Mouse (Mus musculus) E14TG2a.4 (cell line): Measurements from ENCODE around the gene 9630041A04Rik.

ENCODE experiments used
- H3K27me3 ChIP-seq: 2 replicates; pipeline ENCODE4 v1.6.1; 2014; ENCODE audit warnings: low read length, control low read depth; ENCODE audit not compliant: insufficient read depth
- H3K36me3 ChIP-seq: 2 replicates; pipeline ENCODE4 v1.6.1; 2014; ENCODE audit warnings: low read length, control low read depth; ENCODE audit not compliant: insufficient read depth
- H3K4me1 ChIP-seq: replicated peaks from 2 replicates; pipeline ENCODE4 v1.6.1; 2014; ENCODE audit warnings: low read depth, low read length, control low read depth
- H3K4me3 ChIP-seq: replicated peaks from 2 replicates; pipeline ENCODE4 v1.5.1; 2014; ENCODE audit warnings: mild to moderate bottlenecking, low read length
- H3K9me3 ChIP-seq: 2 replicates; pipeline ENCODE4 v1.6.1; 2014; ENCODE audit warnings: low read length, control low read depth
- CTCF ChIP-seq: conservative IDR thresholded peaks from 2 replicates; pipeline ENCODE4 v1.5.1; 2014; ENCODE audit warnings: low read length
- NANOG ChIP-seq: IDR thresholded peaks from 2 replicates; pipeline ENCODE4 v1.6.1; 2014; ENCODE audit warnings: borderline replicate concordance, low read length, mixed read lengths
- POU5F1 ChIP-seq: IDR thresholded peaks from 2 replicates; pipeline ENCODE4 v1.6.1; 2014; ENCODE audit warnings: low read length, borderline replicate concordance

The 9630041A04Rik gene

DNA sequence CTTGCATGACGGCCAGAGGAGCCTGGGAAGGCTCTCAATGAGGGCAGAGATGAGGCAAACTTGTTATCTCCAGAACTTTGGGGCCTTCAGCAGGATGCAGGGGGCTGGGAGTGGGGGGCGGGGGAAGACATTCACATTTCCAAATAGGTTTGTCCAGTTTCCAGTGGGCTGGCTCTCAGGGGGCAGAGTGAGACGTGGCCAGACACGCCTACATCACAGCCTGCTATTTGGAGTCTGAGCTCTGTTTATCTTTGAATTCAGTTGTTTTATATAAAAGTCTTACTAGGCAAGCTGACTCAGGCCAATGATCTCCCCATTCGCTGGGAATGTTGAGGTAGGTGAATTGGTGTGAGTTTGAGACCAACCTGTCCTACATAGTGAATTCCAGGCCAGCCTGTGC lies 1.5 kb downstream of the 9630041A04Rik start:
- no peaks in the 10 kb centered on the region for H3K4me1 ChIP-seq
- H3K4me3 ChIP-seq: no peak overlapping the region
- TF ChIP-seq NANOG (no peak), POU5F1 (no peak), CTCF (no peak)
- H3K9me3 ChIP-seq: peaks cover 4% of the 10 kb centered on the region
- H3K27me3 ChIP-seq: peaks cover 3% of the 10 kb centered on the region; the same call in 1 of the 2 replicates
- no peaks in the 10 kb centered on the region for H3K36me3 ChIP-seq

DNA sequence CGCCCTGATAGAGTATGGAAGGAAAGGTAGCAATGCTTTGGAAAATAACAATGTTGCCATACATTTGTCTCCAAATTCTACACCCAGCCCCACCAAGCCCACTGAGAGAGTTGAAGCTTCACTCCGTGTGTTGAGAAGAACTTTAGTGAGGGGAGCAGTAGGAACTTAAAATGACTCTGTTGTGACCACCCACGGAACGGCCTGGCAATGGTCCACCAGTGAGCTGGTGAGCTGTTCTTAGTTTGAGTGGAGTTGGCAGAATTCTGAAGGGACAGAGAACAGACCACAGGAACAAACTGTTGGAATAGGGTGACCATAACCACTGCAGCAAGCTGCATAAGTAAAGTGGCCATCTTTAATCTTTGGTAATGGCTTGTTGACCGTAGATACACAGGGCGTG lies 7.0 kb downstream of the 9630041A04Rik start:
- Histone ChIP-seq H3K9me3 (no peaks in the 10 kb centered on the region), H3K36me3 (no peaks in the 10 kb centered on the region), H3K4me1 (no peaks in the 10 kb centered on the region), H3K4me3 (no peak overlapping the region), H3K27me3 (peaks cover 3% of the 10 kb centered on the region; the same call in 1 of the 2 replicates)
- TF ChIP-seq NANOG (no peak), CTCF (no peak), POU5F1 (no peak)

DNA sequence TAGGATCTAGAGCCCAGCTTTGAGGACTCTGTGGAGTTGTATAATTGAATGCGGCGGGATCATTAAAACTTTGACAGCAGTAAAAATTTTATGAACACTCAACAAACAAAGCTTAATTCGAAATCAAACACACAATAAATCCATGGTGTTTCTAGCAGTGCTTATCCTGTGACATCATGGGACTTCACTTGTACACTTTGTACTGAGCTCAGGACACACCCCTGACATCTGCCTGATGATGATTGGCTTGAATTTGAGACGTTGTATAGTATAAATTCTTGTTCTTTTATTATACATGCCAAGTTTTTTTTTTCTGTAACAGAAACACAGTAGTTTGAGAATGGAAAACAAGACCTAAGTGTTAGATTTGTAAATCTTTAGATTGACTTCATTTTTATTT lies 8.4 kb downstream of the 9630041A04Rik start:
- Histone ChIP-seq H3K4me3 (no peak overlapping the region), H3K4me1 (no peaks in the 10 kb centered on the region), H3K36me3 (no peaks in the 10 kb centered on the region), H3K27me3 (no peaks in the 10 kb centered on the region), H3K9me3 (no peaks in the 10 kb centered on the region)
- TF ChIP-seq CTCF: no peak
- no peak for TF ChIP-seq NANOG
- no peak for TF ChIP-seq POU5F1

DNA sequence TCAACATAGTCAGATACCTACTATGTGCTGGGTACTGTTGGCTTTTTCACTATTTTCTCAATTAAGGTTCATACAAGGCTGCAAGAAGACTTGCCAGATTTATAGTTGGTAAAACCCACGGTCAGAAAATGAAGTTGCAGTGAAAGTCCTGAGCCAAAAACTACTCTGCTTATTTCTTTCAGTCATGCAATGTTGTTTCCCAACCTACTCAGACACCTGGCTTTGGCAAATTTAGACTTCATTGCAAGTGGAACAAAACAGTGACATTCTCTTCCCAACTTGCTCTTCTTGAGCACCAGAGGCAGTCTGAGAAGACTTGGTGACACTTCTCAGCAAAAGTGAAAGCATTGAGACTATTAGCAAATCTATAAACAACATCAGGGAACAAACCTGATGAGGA lies 13.7 kb downstream of the 9630041A04Rik start:
- Histone ChIP-seq H3K4me1 (no peaks in the 10 kb centered on the region), H3K9me3 (no peaks in the 10 kb centered on the region), H3K27me3 (no peaks in the 10 kb centered on the region), H3K4me3 (no peak overlapping the region), H3K36me3 (no peaks in the 10 kb centered on the region)
- TF ChIP-seq POU5F1 (no peak), CTCF (no peak), NANOG (no peak)

DNA sequence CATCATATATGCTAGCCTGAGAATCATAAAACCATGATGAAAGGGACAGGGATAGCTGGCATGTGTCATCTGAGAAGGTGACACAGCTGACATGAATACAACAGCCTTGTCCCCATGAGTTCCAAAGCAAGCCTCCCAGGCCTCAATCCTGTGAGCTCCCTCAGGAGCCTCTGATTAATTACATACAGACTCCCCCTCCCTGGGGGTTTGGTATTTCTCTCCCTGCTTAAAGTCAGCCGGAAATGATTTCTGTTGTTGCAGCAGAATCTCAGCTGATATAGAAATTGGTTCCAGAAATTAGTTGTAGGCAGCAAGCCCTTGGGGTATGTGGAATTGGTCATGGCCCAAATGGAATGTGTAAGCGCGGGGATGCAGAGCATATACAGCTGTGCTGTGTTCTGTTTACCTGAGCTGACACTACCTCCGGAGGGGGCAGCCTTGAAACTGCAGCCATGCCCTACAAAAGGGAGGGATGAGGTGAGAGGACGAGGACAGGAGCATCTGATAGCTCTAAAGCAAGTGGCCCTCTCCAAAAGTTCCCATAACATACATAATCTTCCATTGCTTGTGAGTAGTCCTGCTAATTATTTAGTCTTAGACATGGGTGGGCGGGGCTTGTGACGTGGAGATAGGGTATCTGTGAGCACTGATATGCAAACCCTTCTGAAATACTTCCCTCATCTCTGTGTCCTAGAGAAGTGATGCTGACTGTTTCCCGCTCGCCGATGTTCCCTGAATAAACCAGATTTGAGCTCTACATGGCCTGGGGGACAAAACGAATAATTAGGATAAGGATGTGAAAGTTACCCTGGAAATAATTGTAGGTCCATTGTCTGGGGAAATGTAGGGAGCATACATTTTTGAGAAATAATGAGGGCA lies 15.7 kb downstream of the 9630041A04Rik start:
- no peaks in the 10 kb centered on the region for H3K9me3 ChIP-seq
- H3K4me3 ChIP-seq: no peak overlapping the region
- no peaks in the 10 kb centered on the region for H3K27me3 ChIP-seq
- no peaks in the 10 kb centered on the region for H3K4me1 ChIP-seq
- TF ChIP-seq POU5F1: no peak
- TF ChIP-seq CTCF: no peak
- no peak for TF ChIP-seq NANOG
- H3K36me3 ChIP-seq: no peaks in the 10 kb centered on the region

DNA sequence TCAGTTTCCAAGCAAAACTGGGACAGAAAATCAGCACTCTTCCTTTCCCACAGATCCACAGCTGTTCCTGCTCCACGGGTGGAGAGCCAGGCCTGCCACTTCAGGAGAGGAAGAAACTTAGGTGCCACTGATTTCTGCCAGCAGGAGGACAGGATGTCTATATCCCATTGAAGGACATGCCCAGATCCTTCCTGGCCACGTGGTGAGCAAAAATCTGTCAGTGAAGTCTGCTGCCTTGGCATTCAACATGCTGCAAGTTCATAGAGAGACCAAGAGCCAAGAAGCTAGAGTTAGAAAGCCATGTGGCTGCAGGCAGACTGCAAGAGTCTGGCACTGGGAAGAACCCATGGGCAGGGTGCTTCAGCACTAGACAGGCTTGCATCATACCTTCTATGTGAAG lies 21.7 kb downstream of the 9630041A04Rik start:
- TF ChIP-seq NANOG: no peak
- no peak for TF ChIP-seq POU5F1
- no peak for TF ChIP-seq CTCF
- 0 out of 2 replicates have a peak, but pooled peaks cover 4% of the 10 kb centered on the region for H3K9me3 ChIP-seq
- H3K27me3 ChIP-seq: no peaks in the 10 kb centered on the region
- no peaks in the 10 kb centered on the region for H3K36me3 ChIP-seq
- no peaks in the 10 kb centered on the region for H3K4me1 ChIP-seq
- H3K4me3 ChIP-seq: no peak overlapping the region

DNA sequence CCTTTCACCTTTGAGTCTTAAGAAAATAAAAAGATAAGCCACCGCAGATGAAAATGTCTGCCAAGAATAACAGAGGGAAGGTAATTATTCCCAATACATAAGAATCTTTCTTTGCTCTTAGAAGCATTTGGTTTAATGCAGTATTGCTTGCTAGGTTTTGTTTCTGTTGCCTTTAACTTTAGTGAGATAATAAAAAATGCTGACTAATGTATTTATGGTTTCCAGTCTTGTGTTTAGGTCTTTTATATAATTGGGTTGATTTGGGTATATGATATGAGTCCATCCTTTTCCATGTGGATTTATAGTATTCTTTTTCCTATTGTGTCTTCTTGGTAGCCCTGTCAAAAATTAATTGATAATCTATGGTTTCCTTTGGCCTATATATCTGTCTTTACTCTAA lies 36.2 kb downstream of the 9630041A04Rik start:
- no peaks in the 10 kb centered on the region for H3K9me3 ChIP-seq
- no peaks in the 10 kb centered on the region for H3K27me3 ChIP-seq
- no peaks in the 10 kb centered on the region for H3K4me1 ChIP-seq
- TF ChIP-seq CTCF (no peak), NANOG (no peak), POU5F1 (no peak)
- H3K36me3 ChIP-seq: no peaks in the 10 kb centered on the region
- no peak overlapping the region for H3K4me3 ChIP-seq

DNA sequence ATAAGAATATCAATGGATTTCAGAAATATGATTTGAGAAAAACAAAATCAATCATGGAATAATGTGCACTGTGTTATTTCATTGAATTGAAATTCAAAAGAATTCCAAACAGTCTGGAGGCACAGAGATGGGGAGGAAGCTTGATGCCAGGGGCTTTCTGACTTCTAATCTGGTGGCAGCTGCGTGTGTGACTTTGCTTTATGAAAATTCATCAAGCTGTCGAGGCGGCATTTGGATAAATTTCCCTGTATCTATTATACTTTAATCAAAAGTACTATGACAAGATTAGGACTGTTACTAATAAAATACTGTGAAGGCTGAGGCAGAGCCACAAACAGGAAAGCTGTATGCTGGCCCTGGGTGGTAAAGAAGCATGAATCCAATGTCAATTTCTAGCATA lies 41.8 kb downstream of the 9630041A04Rik start:
- no peaks in the 10 kb centered on the region for H3K4me1 ChIP-seq
- no peaks in the 10 kb centered on the region for H3K36me3 ChIP-seq
- no peaks in the 10 kb centered on the region for H3K9me3 ChIP-seq
- no peak overlapping the region for H3K4me3 ChIP-seq
- H3K27me3 ChIP-seq: no peaks in the 10 kb centered on the region
- no peak for TF ChIP-seq CTCF
- no peak for TF ChIP-seq POU5F1
- no peak for TF ChIP-seq NANOG

DNA sequence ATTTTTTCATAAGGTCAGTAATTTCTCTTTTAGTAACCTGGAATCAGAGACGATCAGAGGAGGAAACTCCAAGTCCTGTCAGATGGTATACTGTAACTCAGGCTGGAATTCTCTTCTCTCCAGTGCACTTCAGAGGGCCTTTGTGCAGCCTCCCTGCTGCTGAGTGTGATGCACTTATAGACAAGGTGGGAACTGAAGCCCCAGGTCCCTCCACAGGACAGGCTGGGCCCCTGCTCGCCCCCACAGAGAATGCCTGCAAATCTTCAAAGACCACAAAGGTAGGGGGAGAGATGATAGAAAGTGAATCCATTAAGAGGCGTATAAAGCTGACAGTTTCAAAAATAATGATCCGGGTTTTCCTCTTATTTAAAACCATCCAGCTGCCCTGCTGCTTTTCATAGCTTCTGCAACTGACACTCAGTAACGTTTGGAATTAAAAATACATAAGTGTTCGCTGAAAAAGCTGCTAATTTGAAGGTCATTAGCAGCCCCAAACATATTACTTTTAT lies 46.2 kb downstream of the 9630041A04Rik start:
- TF ChIP-seq NANOG (no peak), CTCF (no peak), POU5F1 (no peak)
- Histone ChIP-seq H3K9me3 (no peaks in the 10 kb centered on the region), H3K4me1 (no peaks in the 10 kb centered on the region)

More for the DNA sequence above, 46.2 kb downstream of the 9630041A04Rik start:
- no peaks in the 10 kb centered on the region for H3K36me3 ChIP-seq
- no peaks in the 10 kb centered on the region for H3K27me3 ChIP-seq
- no peak overlapping the region for H3K4me3 ChIP-seq
